ENCODE assay signal across 9 mouse cellular contexts in the genomic region with DNA sequence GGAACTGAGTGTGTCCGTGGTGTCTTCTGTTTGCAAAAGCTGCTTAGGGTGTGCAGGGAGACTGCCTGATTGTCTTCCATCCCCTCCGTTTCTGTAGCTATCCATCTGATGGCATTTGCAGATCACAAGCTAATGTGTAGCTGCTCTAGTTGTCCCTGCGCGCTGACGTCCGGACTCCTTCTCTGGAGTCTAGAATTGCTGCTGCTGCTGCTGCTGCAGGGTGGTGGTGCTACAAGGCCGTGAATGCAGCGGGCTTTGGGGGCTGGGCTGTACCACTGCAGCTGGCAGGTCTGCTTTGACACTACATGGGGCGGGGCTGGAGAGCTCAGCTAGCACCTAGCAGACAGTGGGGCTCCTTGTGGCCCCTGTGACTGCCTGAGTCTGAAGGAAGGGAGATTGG. TPM values are rescaled to one million over a fixed set of nuclear protein-coding genes. Genes with fewer than 3 reads are reported as not detected.
DNase-seq lines count a peak whose midpoint lies in the region; ATAC-seq lines count a peak whose summit lies in the region.
"Had no signal": no experiment of that assay in that cellular context is flagged by ENCODE, and none has a peak within 500 bp of the region (broad histone marks: within the 10 kb centered on the region; RNA-seq: fewer than 3 reads in every experiment).

No protein-coding gene starts in this region.

- WGBS in liver, embryonic 11.5 days, result 4% methylated on average over 9 of the region's 9 CpGs
- WGBS in liver, embryonic 12.5 days (ENCODE audit: insufficient replicate concordance), result 3% methylated on average over 9 of the region's 9 CpGs
- WGBS in forebrain, embryonic 14.5 days, result 2% methylated on average over 9 of the region's 9 CpGs
- under 1% methylated on average over 9 of the region's 9 CpGs for WGBS in neural tube, embryonic 11.5 days

- no peaks in the 10 kb centered on the region for H3K36me3 ChIP-seq in liver, embryonic 11.5 days (ENCODE audit: control insufficient read depth, insufficient read depth, low read length)
- H3K36me3 ChIP-seq in liver, embryonic 12.5 days, result no peaks in the 10 kb centered on the region
- H3K36me3 ChIP-seq in forebrain, embryonic 14.5 days (ENCODE audit: control insufficient read depth, insufficient read depth, low read length), result no peaks in the 10 kb centered on the region
- no peaks in the 10 kb centered on the region for H3K36me3 ChIP-seq in neural tube, embryonic 11.5 days (ENCODE audit: control insufficient read depth, insufficient read depth, low read length)

- H3K9me3 ChIP-seq in liver, embryonic 11.5 days (ENCODE audit: control insufficient read depth, low read length), result no peaks in the 10 kb centered on the region
- H3K9me3 ChIP-seq in liver, embryonic 12.5 days (replicated peaks), result no peaks in the 10 kb centered on the region
- H3K9me3 ChIP-seq in forebrain, embryonic 14.5 days (replicated peaks; ENCODE audit: control insufficient read depth, low read length), result no peaks in the 10 kb centered on the region
- no peaks in the 10 kb centered on the region for H3K9me3 ChIP-seq in neural tube, embryonic 11.5 days (ENCODE audit: control insufficient read depth, low read length)

- H3K27ac ChIP-seq in liver, embryonic 11.5 days (ENCODE audit: low read depth, low read length), result no peak overlapping the region
- H3K27ac ChIP-seq in liver, embryonic 12.5 days, result no peak overlapping the region
- peak overlapping the region; percentile 46; the same call in 1 of the 2 replicates for H3K27ac ChIP-seq in forebrain, embryonic 14.5 days (ENCODE audit: low read depth, low read length)
- 0 out of 2 replicates have a peak overlapping the region, but pooled peaks have one; percentile 20 for H3K27ac ChIP-seq in neural tube, embryonic 11.5 days (ENCODE audit: low read depth, low read length)
- H3K27ac ChIP-seq: liver, embryonic 14.5 days had no signal

- no peak overlapping the region for H3K9ac ChIP-seq in liver, embryonic 11.5 days (ENCODE audit: low read depth, low read length)
- H3K9ac ChIP-seq in liver, embryonic 12.5 days, result no peak overlapping the region
- H3K9ac ChIP-seq in forebrain, embryonic 14.5 days (ENCODE audit: low read length), result peak overlapping the region; percentile 51
- H3K9ac ChIP-seq in neural tube, embryonic 11.5 days (ENCODE audit: low read length), result no peak overlapping the region
- H3K9ac ChIP-seq: liver, embryonic 14.5 days had no signal

- no peaks in the 10 kb centered on the region for H3K4me1 ChIP-seq in liver, embryonic 11.5 days (replicated peaks; ENCODE audit: control insufficient read depth, insufficient read depth, low read length)
- no peaks in the 10 kb centered on the region for H3K4me1 ChIP-seq in liver, embryonic 12.5 days
- peaks cover 5% of the 10 kb centered on the region; the same call in 1 of the 2 replicates for H3K4me1 ChIP-seq in forebrain, embryonic 14.5 days (ENCODE audit: control insufficient read depth, insufficient read depth, low read length)
- peaks cover 3% of the 10 kb centered on the region; the same call in 1 of the 2 replicates for H3K4me1 ChIP-seq in neural tube, embryonic 11.5 days (ENCODE audit: control insufficient read depth, insufficient read depth, low read length)

- H3K4me3 ChIP-seq in liver, embryonic 11.5 days (ENCODE audit: low read depth, low read length), result no peak overlapping the region
- no peak overlapping the region for H3K4me3 ChIP-seq in liver, embryonic 12.5 days
- peak overlapping the region; percentile 61 for H3K4me3 ChIP-seq in forebrain, embryonic 14.5 days (ENCODE audit: low read depth, low read length)
- H3K4me3 ChIP-seq in neural tube, embryonic 11.5 days (ENCODE audit: low read depth, low read length), result 0 out of 2 replicates have a peak overlapping the region, but pooled peaks have one; percentile 4

- ATAC-seq in liver, embryonic 11.5 days (replicated peaks; ENCODE audit: low FRiP score), result 0 out of 2 replicates have a peak, but pooled peaks have one; percentile 36
- no peak for ATAC-seq in liver, embryonic 12.5 days
- peak; percentile 56; the same call in 1 of the 2 replicates for ATAC-seq in forebrain, embryonic 14.5 days
- ATAC-seq in neural tube, embryonic 11.5 days (ENCODE audit: insufficient read depth, low FRiP score, low TSS enrichment), result no peak

- DNase-seq in liver, embryonic 11.5 days (ENCODE audit: low spot score), result peak; percentile 30
- DNase-seq in forebrain, embryonic 14.5 days (ENCODE audit: low spot score), result peak; percentile 78
- DNase-seq in layer of hippocampus, postnatal 25 days (ENCODE audit: extremely low spot score in 1 of 2, low spot score in 1 of 2), result peak; percentile 64
- DNase-seq in neural tube, embryonic 11.5 days (ENCODE audit: low spot score), result peak; percentile 65
- DNase-seq in T-cell, adult 2 months (ENCODE audit: low spot score), result no peak
- no peak for DNase-seq in thymus, postnatal 10 days (ENCODE audit: low spot score in 2 of 2)
- DNase-seq in gastrocnemius, postnatal 25 days, result no peak

- H3K27me3 ChIP-seq in liver, embryonic 11.5 days (replicated peaks; ENCODE audit: control insufficient read depth, insufficient read depth, low read length), result peaks cover 50% of the 10 kb centered on the region
- H3K27me3 ChIP-seq in liver, embryonic 12.5 days (replicated peaks), result peaks cover 54% of the 10 kb centered on the region
- H3K27me3 ChIP-seq in forebrain, embryonic 14.5 days (replicated peaks; ENCODE audit: control insufficient read depth, insufficient read depth, low read length), result 0 out of 2 replicates have a peak, but pooled peaks cover 5% of the 10 kb centered on the region
- peaks cover 24% of the 10 kb centered on the region for H3K27me3 ChIP-seq in neural tube, embryonic 11.5 days (ENCODE audit: control insufficient read depth, insufficient read depth, low read length)

- no peak overlapping the region for H3K4me2 ChIP-seq in liver, embryonic 11.5 days
- H3K4me2 ChIP-seq in liver, embryonic 12.5 days, result no peak overlapping the region
- H3K4me2 ChIP-seq in forebrain, embryonic 14.5 days (ENCODE audit: low read length), result peak overlapping the region; percentile 81
- H3K4me2 ChIP-seq in neural tube, embryonic 11.5 days (ENCODE audit: low read depth), result 0 out of 2 replicates have a peak overlapping the region, but pooled peaks have one; percentile 3

RNA-seq across cellular contexts. Expression of gene Lrfn5, which starts 3.2 kb away (rescaled TPM):
- 0.61 and 0.80 TPM in 2 replicates for polyA plus RNA-seq in liver, embryonic 11.5 days (2014; fragmentation: Nextera tagmentation; extraction: Ambion mirVana)
- 0.33 and 0.35 TPM in 2 replicates for polyA plus RNA-seq in liver, embryonic 12.5 days (2016; fragmentation: Nextera tagmentation; extraction: Ambion mirVana)
- 27.5 and 41.4 TPM in 2 replicates for polyA plus RNA-seq in forebrain, embryonic 14.5 days (2014; fragmentation: Nextera tagmentation; extraction: Ambion mirVana)
- 100 to 1,000 TPM in 1 of 2 experiments, 10 to 100 TPM in 1; 88.7 to 111 TPM for total RNA-seq in layer of hippocampus, postnatal 25 days (2021)
- polyA plus RNA-seq in neural tube, embryonic 11.5 days (2014; fragmentation: Nextera tagmentation; extraction: Ambion mirVana), result 5.4 and 5.8 TPM in 2 replicates
- not detected for total RNA-seq in gastrocnemius, postnatal 25 days (2021)

Comparison
In these comparisons a context has a peak if more than half of its experiments do, and no peak if none do; other contexts are left out.
1. ATAC-seq: peak in liver, embryonic 11.5 days (single experiment) and forebrain, embryonic 14.5 days (single experiment); none in liver, embryonic 12.5 days (single experiment) and neural tube, embryonic 11.5 days (single experiment).
2. DNase-seq: peak in liver, embryonic 11.5 days (single experiment), forebrain, embryonic 14.5 days (single experiment), layer of hippocampus, postnatal 25 days (2 of 2) and neural tube, embryonic 11.5 days (single experiment); none in T-cell, adult 2 months (single experiment), thymus, postnatal 10 days (0 of 2) and gastrocnemius, postnatal 25 days (single experiment).
3. H3K27ac ChIP-seq: peak in forebrain, embryonic 14.5 days (single experiment) and neural tube, embryonic 11.5 days (single experiment); none in liver, embryonic 11.5 days (single experiment) and liver, embryonic 12.5 days (single experiment).
4. H3K4me2 ChIP-seq: peak in forebrain, embryonic 14.5 days (single experiment) and neural tube, embryonic 11.5 days (single experiment); none in liver, embryonic 11.5 days (single experiment) and liver, embryonic 12.5 days (single experiment).
5. H3K4me3 ChIP-seq: peak in forebrain, embryonic 14.5 days (single experiment) and neural tube, embryonic 11.5 days (single experiment); none in liver, embryonic 11.5 days (single experiment) and liver, embryonic 12.5 days (single experiment).